Mouse (Mus musculus): ENCODE measurements around the gene Hectd3. TPM values are rescaled to one million over a fixed set of nuclear protein-coding genes. Genes with fewer than 3 reads are reported as not detected.

The Hectd3 gene
- 31.7 and 33.5 TPM in 2 replicates for total RNA-seq (2021)
- long read RNA-seq, full-length matches to known transcripts, result 56 of 75 reads
- long read RNA-seq, partial matches to known transcripts, result 5 of 75 reads
- long read RNA-seq, other reads (novel, unspliced or antisense), result 14 of 75 reads

GRCm38 (mm10) chr4:116995131-116995797 is at the start of gene Hectd3:
Hectd3 (plus strand) TSS chr4:116995317.
- peak; percentile 66 for DNase-seq

- DNase-seq, result no peak
Observed at GRCm38 (mm10) chr4:116951642-116952041, 43.5 kb upstream of the Hectd3 start.

- DNase-seq, result no peak
Observed at GRCm38 (mm10) chr4:116954951-116955350, 40.2 kb upstream of the Hectd3 start.

- DNase-seq, result no peak
Observed at GRCm38 (mm10) chr4:116976503-116976902, 18.6 kb upstream of the Hectd3 start.

- no peak for DNase-seq
Observed at GRCm38 (mm10) chr4:116985681-116986080, 9.4 kb upstream of the Hectd3 start.

GRCm38 (mm10) chr4:116986400-116987121 is 8.6 kb upstream of the Hectd3 start:
- peak; percentile 80 for DNase-seq

- DNase-seq, result no peak
Observed at GRCm38 (mm10) chr4:116987122-116987456, 8.0 kb upstream of the Hectd3 start.

- no peak for DNase-seq
Observed at GRCm38 (mm10) chr4:116989731-116990130, 5.4 kb upstream of the Hectd3 start.

GRCm38 (mm10) chr4:116991366-116991765 is 3.8 kb upstream of the Hectd3 start:
- DNase-seq, result peak; percentile 75

- DNase-seq, result peak; percentile 93
Observed at GRCm38 (mm10) chr4:116993672-116994621, 1.2 kb upstream of the Hectd3 start, which contains the start of gene Urod. Urod (minus strand) TSS chr4:116994413.

- peak; percentile 11 for DNase-seq
Observed at GRCm38 (mm10) chr4:116995798-116996135, 650 bp downstream of the Hectd3 start.

- DNase-seq, result no peak
Observed at GRCm38 (mm10) chr4:116999513-117000154, 4.5 kb downstream of the Hectd3 start.

- DNase-seq, result no peak
Observed at GRCm38 (mm10) chr4:117001957-117002356, 6.8 kb downstream of the Hectd3 start.

GRCm38 (mm10) chr4:117002543-117003521 is 7.7 kb downstream of the Hectd3 start:
- DNase-seq, result peak; percentile 31

GRCm38 (mm10) chr4:117004649-117005048 is 9.5 kb downstream of the Hectd3 start:
- no peak for DNase-seq

GRCm38 (mm10) chr4:117005611-117006400 is 10.7 kb downstream of the Hectd3 start:
- DNase-seq, result no peak

- no peak for DNase-seq
Observed at GRCm38 (mm10) chr4:117007058-117007457, 11.9 kb downstream of the Hectd3 start.

GRCm38 (mm10) chr4:117010231-117010630 is 15.1 kb downstream of the Hectd3 start:
- DNase-seq, result no peak

GRCm38 (mm10) chr4:117013596-117013995 is 18.5 kb downstream of the Hectd3 start:
- DNase-seq, result no peak

GRCm38 (mm10) chr4:117014901-117015415 is 19.8 kb downstream of the Hectd3 start:
- no peak for DNase-seq

All from adrenal gland, postnatal 25 days (tissue).